Mouse (Mus musculus): ENCODE data around the gene Aicda. TPM values are rescaled to one million over a fixed set of nuclear protein-coding genes. Genes with fewer than 3 reads are reported as not detected.
"Not testable (repeated sequence)": the region's sequence is repeated elsewhere in the genome, so short reads cannot be mapped to it uniquely, and the experiment has no call there.

The Aicda gene
- total RNA-seq (2015; ENCODE audit: low replicate concordance) (not detected in 2 replicates), total RNA-seq (2017; ENCODE audit: low replicate concordance) (not detected in 2 replicates)

DNA sequence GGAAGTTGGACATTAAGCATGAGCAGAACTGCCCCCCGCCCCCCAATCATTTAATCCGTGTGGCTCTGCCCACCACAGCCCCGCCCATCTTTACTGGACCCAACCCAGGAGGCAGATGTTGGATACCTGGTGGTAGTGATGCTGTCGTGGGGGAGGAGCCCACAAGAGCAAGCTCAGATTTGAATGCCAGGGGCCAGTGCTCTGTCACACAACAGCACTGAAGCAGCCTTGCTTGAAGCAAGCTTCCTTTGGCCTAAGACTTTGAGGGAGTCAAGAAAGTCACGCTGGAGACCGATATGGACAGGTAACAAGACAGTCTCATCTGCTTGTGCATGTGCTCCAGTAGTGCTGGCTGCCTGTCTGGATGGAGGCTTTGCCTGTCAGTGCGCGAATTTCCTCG lies at the start of gene Aicda:
Aicda (plus strand) TSS at position 196 of the 400 bp plus-strand sequence.
- ATAC-seq (replicated peaks; ENCODE audit: low FRiP score, poor library complexity, severe bottlenecking), result no peak

DNA sequence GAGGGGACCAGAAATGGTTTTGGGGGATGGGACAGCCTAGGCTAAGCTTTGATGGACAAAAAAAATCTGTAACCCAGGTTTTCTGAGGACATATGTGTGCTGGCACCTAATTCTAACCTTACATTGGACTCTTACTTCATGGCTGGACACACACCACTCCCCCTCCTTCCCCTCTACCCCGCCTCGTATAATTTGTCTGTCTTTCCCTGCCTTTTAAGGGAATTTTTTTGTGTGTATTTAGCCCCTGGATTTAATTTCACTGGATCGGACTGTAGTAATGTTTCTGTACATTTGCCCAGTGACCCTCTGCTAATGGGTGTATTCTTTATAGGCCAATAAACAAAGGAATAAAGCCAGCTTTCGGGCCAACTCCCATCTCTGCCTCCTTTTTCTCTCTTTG lies 48.6 kb upstream of the Aicda start:
- ATAC-seq (replicated peaks; ENCODE audit: low FRiP score, poor library complexity, severe bottlenecking), result no peak

GRCm38 (mm10) chr6:122505545-122505944 lies 48.1 kb upstream of the Aicda start, which contains the start of gene Mfap5:
Gene Mfap5 (plus strand): TSS chr6:122505845.
- no peak for ATAC-seq (replicated peaks; ENCODE audit: low FRiP score, poor library complexity, severe bottlenecking)

DNA sequence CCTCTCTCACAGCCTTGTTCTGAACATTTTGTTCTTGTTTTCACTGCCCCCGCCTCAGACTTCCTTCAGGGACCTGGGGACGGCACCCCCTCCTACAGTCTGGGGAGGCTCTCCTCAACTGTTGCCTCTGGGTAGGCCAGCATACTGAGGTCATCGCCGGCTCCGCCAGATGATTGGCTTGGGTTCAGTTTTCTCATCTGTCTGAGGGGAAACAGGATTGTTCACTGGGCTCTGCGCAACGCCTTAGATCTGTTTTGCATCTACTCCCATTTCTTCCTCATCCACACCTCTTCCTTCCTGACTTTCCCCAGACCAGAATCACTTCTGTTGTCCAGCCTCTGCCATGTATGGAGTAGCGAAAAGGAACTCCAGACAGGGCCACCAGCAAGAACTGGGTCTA lies 45.1 kb upstream of the Aicda start:
- no peak for ATAC-seq (replicated peaks; ENCODE audit: low FRiP score, poor library complexity, severe bottlenecking)

DNA sequence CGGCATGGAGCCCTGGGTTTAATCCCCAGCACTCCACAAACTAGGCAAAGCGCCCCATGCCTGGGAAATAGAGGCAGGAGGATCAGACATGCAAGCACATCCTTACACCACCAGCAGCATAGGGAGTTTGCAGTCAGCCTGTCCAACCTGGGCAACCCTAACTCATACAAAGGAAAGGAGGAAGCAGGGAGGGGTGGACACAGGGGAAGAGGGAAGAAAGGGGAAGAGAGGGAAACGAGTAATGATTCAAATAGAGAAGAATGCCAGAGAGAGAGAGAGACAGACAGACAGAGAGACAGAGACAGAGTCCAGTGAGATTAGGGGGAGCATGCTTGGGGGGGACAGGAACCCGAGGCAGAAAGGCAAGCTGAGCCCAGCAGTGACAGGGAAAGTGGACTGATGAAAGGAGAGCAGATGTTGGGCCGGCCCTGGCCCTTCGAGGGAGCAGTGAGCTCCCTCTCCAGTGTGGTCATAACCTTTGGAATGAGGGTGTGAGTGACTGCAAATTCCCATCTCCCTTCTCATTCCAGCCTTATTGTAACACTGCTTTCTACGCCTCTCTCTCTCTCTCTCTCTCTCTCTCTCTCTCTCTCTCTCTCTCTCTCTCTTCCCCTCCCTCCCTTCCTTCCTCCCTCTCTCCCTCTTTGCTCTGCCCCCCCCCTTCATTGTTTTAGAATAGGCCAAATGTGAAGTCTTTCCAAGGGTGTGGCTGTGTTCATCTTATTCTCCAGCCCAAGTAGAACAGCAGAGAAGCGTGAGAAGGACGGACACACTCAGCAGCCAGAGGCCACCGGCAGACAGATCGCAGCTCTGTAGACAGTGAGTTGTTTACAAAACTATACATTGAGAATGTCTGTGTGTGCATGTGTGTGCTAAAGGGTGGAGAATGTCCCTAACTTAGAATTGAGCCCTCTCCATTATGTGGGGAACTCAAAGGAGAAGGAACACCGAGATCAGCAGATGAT lies 40.4 kb upstream of the Aicda start:
- no peak for ATAC-seq (replicated peaks; ENCODE audit: low FRiP score, poor library complexity, severe bottlenecking)

DNA sequence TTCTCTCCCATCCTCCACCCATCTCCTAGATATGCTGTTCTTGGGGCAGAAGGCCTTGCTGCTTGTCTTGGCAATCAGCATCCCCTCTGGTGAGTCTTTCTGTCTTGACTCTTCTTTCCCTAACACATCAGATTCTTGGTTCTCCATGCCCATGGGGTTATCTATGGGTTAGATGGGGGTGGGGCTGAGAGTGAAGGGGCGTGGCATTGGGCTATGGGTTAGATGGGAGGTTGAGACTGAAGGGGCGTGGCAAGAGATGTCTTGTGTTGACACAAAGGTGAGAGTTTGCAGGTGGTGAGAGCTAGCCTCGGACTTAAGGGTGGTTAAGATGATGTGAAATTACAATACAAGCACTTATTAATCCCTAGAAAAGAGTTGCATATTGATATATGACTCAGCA lies 39.3 kb upstream of the Aicda start:
- no peak for ATAC-seq (replicated peaks; ENCODE audit: low FRiP score, poor library complexity, severe bottlenecking)

- not testable (repeated sequence) for ATAC-seq (replicated peaks; ENCODE audit: low FRiP score, poor library complexity, severe bottlenecking)
Measured at GRCm38 (mm10) chr6:122515762-122516161, 37.8 kb upstream of the Aicda start.

DNA sequence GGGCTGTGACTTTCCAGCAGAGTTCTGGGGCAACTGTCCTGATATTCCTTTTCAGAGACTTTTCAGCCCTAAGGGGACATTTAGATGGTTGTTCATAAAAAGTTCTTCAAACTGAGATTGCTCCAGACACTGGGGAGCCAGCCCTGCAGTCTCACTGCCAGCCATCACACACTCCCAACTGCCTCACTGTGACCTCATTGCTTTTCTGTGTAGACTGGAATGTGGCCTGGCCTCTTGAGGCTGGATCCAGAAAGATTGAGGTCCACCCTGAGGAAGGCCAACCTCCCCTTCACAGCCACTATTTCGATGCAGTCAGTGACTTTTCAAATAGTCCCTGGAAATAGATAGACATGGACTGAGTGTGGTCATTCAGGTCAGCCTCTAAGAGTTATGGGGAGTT lies 35.9 kb upstream of the Aicda start:
- no peak for ATAC-seq (replicated peaks; ENCODE audit: low FRiP score, poor library complexity, severe bottlenecking)

DNA sequence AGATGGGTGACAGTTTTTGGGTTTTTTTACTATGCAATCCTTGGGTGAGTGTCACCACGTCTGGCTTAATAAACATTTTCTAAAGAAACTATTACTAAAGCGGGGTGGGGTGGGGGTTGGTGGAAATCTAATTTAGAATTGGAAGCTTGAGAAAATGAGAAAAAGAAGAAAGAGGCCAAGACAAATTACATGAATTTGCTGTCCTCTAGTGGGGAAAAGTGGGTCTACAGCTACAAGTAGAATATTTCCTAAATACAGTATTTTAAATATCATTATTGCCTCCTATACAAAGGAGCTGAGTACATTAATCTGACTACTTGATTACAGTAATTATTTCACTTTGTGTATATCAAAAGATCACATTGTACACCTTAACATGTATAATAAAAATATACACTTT lies 34.2 kb upstream of the Aicda start:
- ATAC-seq (replicated peaks; ENCODE audit: low FRiP score, poor library complexity, severe bottlenecking), result no peak

GRCm38 (mm10) chr6:122522595-122522994 lies 31.0 kb upstream of the Aicda start:
- ATAC-seq (replicated peaks; ENCODE audit: low FRiP score, poor library complexity, severe bottlenecking), result no peak

DNA sequence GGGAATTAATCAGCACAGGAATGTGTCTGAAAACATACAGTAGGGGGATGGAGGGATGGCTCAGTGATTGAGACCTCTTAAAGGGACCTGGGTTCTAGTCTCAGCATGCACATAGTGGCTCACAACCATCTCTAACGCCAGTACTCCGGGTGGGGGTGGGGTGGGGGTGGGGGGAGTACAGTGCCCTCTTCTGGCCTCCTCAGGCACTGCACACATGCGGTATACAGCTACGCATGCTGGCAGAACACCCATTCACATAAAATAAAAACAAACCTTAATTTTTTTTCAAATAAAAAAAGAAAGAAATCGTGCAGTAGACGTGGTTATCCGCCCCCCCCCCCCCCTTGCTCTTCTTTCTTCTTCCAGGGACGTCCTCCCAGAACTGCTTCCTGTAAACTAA lies 30.3 kb upstream of the Aicda start:
- ATAC-seq (replicated peaks; ENCODE audit: low FRiP score, poor library complexity, severe bottlenecking), result no peak

- ATAC-seq (replicated peaks; ENCODE audit: low FRiP score, poor library complexity, severe bottlenecking), result no peak
Measured at GRCm38 (mm10) chr6:122527596-122527995, 26.0 kb upstream of the Aicda start.

DNA sequence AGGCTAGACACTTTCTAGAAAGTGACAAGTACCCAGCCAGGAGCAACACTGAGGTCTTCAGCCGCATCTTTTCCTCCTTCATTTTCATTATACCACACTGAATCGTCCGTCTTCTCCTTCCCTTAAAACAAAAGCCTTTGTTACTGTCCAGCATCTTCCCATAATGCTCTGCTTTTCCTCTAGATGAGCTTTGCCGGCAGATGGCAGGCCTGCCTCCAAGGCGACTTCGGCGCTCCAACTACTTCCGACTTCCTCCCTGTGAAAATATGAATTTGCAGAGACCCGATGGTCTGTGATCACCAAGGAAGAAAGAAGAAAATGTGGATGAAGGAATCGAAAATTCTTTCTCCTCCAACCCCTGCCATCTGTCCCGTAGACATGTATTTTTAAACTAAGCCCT lies 25.5 kb upstream of the Aicda start:
- ATAC-seq (replicated peaks; ENCODE audit: low FRiP score, poor library complexity, severe bottlenecking), result no peak

GRCm38 (mm10) chr6:122531466-122532174 lies 22.0 kb upstream of the Aicda start:
- no peak for ATAC-seq (replicated peaks; ENCODE audit: low FRiP score, poor library complexity, severe bottlenecking)

DNA sequence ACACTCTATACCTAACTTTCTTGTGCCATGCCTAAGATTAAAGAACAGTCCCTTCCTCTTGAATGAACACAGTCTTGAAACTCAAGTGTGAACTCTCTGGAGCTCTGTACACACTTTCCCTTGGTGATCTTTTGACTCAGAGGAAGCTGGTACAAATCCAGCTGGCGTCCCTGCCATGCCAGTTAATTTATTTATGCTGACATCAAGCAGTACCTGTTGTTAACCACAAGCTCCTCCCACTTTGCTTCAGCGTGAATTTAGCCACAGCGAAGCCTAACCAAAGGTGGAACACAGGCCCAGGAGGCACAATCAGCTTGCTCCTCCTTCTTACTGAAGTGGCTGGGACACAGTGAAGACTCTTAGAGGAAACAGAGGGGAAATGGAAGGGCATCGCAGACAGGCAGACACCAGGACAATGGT lies 20.7 kb upstream of the Aicda start:
- ATAC-seq (replicated peaks; ENCODE audit: low FRiP score, poor library complexity, severe bottlenecking), result no peak

DNA sequence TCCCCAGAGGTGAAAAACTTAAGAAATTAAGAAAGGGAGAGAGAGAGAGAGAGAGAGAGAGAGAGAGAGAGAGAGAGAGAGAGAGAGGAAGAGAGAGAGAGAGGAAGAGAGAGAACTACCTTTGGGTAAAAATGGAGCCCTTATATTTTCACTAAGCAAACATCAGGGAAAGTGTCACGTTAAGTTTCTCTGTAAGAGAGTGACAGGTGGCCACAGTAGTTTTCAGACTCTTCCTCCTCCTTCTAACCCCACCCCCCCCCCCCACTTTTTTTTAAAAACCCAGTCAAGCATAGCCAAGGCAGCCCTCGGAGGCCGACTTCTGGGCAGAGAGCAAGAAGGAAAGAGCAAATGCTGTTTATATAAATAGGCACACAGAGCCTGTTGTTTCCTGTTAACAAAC lies 19.6 kb upstream of the Aicda start:
- ATAC-seq (replicated peaks; ENCODE audit: low FRiP score, poor library complexity, severe bottlenecking), result no peak

DNA sequence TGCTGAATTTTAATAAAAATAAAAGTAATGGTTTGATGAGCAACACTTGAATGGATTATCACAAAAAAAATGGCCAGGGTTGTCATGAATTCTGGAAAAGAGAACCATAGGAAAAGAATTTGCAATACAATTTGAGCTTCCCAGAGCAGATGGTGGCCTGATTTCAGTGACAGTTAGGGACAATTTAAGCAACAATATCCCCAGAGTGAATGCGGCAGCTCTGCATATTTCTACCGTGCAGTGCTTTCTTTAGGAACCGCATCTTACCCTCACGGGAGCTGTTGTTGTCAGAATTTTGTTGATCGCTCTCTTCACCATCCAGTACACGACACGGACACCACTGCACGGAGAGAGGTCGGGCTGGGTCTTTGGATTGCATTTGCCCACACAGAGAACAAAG lies 14.0 kb upstream of the Aicda start:
- ATAC-seq (replicated peaks; ENCODE audit: low FRiP score, poor library complexity, severe bottlenecking), result no peak

GRCm38 (mm10) chr6:122542459-122542858 lies 11.1 kb upstream of the Aicda start:
- not testable (repeated sequence) for ATAC-seq (replicated peaks; ENCODE audit: low FRiP score, poor library complexity, severe bottlenecking)

- ATAC-seq (replicated peaks; ENCODE audit: low FRiP score, poor library complexity, severe bottlenecking), result no peak
Measured at GRCm38 (mm10) chr6:122543574-122543973, 10.0 kb upstream of the Aicda start.

DNA sequence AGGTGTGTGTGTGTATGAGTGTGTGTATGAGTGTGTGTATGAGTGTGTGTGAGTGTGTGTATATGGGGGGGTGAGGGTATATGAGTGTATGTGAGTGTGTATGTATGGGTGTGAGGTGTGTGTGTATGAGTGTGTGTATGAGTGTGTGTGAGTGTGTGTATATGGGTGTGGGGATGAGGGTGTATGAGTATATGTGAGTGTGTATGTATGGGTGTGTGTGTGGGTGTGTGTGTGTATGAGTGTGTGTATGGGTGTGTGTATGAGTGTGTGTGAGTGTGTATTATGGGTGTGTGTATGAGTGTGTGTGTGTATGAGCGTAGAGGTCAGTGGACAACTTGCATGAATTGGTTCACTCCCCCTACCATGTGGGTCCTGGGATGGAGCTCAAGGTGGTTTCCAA lies 8.9 kb upstream of the Aicda start:
- ATAC-seq (replicated peaks; ENCODE audit: low FRiP score, poor library complexity, severe bottlenecking), result no peak
